Mouse (Mus musculus) common myeloid progenitor, adult 5-6 weeks (primary cell): ENCODE results near the gene Dusp1. TPM values are rescaled to one million over a fixed set of nuclear protein-coding genes. Genes with fewer than 3 reads are reported as not detected.
A peak's percentile ranks its signal among the peaks of the same experiment; 100 is the strongest.

Experiments used
- ATAC-seq: replicated peaks from 2 replicates; pipeline ENCODE4 v1.8.0; 2016; ENCODE audit warnings: low read depth, mild to moderate bottlenecking, moderate TSS enrichment, inconsistent platforms; ENCODE audit not compliant: poor library complexity, severe bottlenecking
- total RNA-seq: library from RNA; stranded (forward); fragments of 200-1000, 187-1606 nt; gene quantifications from 2 replicates; pipeline ENCODE4 v1.2.3, GENCODE M21; 2017

Gene Dusp1
- total RNA-seq, 1 experiment from 2014 or later, result 84.6 TPM

DNA sequence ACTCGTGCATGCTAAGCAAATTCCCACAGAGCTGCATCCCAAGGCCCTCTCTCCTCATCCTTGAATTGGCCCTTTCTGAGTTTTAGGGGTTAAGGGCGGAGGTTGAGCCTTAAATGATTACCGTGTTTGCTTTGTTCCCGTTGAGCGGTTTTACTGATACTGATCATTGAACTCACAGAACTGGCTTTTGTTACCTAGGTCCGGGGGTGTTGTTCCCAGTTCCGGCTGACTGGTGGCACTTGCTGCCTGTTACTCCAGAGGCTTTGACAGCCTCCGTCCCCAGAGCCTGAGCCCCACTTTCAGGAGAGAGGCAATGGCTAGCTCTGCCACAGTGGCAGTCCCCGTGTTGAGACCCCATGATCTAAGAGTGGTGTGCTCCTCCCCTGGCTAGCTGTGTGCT is 2.5 kb upstream of the Dusp1 start:
- no peak for ATAC-seq

DNA sequence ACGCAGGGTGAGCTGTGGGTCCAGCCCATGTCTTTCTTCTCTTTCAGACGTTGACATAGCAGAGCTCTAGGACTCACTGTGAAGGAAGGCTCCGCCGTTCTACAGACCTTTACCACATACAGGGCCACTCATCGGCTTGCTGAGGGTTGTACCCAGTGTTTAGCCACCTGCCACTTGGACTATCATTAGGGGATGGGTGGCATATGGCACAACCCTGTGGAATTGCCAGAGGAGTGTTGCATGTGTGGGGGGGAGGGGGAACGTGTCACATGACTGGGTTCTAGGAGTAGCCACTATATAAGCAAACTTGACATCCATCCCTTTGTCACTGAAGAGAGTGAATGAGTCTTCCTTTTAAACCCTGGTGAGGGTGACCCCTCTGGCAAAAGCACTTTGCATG is 1.5 kb upstream of the Dusp1 start:
- no peak for ATAC-seq

DNA sequence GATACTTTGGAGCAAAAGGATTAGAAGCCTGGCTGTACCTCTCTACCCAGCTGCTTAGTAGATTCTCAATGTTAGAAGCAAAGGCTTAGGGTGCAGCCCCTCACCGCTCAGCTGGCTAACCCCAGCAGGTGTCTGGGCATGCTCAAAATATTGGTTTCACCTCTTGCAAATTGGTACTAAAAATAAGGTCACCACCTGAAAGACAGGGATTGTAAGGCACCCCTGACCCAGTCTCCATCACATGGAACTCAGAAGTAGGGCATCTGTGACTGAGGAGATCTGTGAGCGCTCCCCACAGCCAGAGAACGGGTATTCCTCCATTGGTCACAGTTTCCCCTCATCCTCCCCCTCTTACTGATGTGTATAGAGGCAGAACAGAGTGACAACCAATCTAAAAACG is 364 bp upstream of the Dusp1 start:
- no peak for ATAC-seq

DNA sequence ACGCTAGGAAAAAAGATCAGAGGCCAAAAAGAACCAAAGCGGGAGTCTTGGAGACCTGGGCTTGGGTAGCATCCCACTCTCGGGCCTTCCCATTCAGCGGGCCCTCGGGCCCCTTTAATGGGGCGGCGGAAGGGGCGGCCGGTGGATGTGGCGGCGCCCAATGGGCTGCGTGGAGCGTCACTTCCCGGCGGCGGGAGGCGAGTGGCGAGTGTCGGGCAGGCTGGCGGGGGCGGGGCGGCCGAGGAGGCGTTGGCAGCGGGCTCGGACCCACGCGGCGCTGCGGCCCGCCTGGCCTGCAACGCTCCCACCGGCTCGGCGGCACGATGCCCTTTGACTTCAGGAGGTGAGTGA is 663 bp downstream of the Dusp1 start, which contains the start of gene Ergic1:
TSS of gene Ergic1 (plus strand) at position 200 of the 351 bp plus-strand sequence.
- ATAC-seq, result peak; percentile 93

DNA sequence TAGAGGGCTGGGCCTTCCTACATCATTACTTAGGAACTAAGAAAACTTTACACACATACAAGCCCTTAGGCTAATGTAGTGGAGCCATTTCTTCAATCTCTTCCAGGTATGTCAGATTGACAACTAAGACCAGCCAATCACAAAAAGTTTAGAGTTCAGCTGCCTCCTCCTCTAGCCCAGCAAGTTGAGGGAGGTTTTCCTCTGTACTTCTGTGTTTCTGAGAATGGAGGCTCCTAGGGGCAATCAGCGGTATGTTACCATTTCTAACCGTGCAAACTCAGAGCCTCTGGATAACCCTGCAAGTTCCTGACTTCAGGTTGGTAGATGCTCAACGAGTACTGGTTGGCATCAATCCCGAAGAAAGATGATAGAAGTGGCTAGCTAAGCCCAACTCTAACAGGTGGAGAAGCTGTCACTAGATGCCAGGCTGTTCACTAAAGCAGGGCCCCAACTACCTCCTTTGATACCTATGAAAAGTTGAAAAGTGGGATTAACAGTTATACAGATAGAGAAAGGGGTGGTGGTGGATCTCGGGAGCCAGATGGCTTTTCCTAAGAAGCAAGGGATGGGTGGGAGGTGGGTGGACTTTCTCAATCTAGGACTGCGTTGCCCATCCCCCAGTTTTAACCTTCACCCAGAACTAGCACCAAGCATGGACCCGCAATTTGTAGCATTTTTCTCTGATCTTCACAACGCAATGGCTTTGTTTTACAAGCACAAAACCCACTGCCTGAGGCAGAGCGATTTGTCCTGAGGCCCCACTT is 1.2 kb downstream of the Dusp1 start:
- ATAC-seq, result peak; percentile 33

DNA sequence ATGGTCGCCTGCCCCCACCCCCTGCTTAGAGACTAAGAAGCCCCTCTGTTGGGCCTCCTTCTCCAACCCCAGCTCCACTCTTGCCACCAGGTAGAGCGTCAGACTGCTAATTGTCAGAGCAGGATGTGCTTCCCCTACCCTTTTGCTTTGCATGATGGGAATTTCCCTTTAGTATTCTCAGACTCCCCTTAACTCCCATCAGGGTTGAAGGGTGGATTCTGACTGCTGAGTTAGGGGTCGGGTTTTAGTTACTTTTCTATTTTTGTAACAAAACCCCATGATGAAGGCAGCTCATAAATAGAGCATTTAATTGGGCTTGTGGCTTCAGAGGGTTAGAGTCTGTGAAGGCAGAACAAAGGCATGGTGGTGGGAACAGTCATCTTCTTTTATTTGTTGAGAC is 8.9 kb downstream of the Dusp1 start:
- no peak for ATAC-seq

DNA sequence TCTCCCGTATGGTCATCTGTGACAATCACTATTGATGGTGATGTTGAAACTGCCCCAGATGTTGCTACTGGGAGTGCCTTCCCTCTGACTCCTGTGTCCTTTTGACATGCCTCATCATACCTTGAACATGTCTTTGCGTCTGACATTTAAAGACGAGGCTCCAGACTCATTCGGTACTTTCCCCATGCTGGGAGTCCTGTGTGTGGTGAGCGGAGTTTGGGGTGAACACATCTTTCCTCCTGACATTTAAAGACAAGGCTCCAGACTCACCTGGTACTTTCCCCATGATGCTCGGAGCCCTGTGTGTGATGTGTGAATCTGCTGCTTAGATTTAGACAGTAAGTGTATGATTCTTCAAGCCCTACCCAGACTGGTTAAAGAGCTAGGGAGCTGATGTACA is 10.8 kb downstream of the Dusp1 start:
- no peak for ATAC-seq

DNA sequence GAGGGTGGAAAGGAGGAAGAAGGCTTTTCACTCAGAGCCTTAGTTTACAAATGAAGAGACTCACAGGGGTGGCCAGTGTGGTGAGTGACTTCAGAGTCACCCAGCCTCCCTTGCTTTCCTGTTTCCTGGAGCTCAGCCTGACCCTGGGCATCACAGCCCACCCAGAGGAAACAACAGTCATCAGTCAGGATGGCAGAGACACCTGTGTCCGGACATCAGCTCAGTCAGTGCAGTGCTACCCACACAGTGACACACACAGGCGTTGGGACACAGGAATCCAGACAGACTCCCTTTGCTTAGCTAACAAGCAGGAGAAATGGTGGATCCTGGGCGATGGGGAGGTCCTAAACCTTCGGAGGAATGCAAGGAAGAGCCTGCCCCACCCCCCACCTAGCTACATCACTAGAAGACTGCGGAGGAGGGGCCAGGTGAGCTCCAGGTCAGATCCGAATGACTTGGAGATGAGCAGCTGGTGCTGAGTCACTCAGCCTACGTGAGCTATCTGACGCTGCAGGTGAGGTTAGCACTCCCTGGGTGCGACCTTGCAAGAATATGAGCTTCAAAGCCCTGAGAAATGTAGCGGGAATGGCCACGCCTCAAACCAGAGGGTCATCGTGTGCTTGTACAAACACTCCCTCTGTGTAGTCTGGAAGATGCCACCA is 12.6 kb downstream of the Dusp1 start:
- ATAC-seq, result no peak

DNA sequence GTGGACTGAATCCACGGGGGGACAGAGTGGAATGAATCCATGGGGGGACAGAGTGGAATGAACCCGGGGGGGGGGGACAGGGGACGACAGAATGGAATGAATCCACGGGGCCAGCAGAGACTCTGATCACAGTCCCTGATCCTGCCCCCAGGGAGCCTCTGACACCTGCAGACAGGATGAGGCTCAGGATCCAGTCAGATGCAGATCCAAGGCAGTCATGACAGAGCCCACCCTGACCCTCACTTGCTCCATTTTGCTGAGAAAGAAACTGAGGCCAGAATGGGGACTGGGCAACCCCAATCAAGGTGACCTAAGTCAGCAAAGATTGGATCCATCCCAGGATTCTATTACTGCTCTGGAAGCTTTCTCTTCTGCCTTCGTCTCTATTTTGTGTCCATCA is 13.4 kb downstream of the Dusp1 start:
- ATAC-seq, result no peak

DNA sequence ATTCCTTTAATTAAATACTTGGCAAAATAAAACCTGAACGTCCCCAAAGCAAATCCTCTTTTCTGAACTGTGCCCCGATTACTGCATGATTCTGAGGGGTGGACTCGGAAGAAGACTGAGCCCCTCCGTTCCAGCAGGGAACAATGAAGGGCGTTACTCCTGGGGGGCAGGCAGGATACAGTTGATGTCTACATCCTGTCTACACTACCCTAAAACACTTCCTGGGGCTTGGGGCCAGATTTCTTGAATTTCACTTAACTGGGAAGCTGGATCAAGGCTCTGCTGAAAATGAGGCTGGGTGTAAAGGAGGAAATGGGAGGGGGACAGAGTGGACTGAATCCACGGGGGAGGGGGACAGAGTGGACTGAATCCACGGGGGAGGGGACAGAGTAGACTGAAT is 14.2 kb downstream of the Dusp1 start:
- no peak for ATAC-seq

DNA sequence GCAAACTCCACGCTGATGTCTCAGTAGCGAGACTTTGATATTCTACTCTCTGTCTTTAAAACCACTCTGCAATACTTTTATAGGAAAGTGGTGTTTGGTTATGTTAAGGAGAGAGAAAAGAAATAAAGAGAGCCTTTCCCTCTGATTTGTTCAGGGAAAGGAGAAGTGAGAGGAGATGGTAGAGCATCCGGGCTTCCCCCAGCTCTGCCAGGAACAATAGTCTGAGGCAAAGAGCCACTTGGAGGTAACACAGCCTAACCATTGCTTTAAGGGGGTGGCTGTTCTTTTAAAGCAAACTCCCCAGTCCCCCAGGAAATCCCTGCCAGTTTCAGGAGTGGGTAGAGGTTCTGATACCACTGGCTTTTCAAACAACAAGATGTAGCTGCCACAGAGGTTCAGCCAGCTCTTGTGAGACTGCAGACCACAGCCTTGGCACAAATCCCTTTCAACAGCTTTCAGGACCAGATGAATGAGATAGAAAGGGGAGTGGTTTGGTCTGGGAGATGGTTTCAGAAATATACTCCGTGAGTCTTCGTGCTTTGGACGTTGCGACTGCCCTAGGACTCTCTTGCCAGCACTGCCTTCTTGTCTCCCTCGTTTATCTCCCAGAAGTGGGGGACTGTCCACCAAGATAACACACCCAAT is 17.5 kb downstream of the Dusp1 start:
- peak; percentile 55 for ATAC-seq

DNA sequence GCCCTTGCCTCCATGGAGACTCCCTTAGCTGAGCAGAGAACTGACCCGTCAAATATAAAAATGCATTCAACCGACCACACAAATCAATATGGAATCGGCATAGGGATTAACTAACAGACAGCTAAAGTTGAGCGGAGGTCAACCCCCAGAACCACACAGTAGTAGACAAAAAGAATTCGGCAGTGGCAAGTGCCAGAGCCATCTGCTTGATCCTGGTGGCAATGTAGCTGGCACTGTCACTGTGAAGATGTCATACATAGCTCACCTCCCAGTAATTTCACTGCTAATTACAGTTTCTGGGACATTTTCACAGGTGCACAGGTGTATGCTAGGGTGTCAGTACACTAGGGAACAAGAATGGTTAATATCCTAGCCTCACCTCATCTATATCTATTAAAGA is 21.8 kb downstream of the Dusp1 start:
- no peak for ATAC-seq

DNA sequence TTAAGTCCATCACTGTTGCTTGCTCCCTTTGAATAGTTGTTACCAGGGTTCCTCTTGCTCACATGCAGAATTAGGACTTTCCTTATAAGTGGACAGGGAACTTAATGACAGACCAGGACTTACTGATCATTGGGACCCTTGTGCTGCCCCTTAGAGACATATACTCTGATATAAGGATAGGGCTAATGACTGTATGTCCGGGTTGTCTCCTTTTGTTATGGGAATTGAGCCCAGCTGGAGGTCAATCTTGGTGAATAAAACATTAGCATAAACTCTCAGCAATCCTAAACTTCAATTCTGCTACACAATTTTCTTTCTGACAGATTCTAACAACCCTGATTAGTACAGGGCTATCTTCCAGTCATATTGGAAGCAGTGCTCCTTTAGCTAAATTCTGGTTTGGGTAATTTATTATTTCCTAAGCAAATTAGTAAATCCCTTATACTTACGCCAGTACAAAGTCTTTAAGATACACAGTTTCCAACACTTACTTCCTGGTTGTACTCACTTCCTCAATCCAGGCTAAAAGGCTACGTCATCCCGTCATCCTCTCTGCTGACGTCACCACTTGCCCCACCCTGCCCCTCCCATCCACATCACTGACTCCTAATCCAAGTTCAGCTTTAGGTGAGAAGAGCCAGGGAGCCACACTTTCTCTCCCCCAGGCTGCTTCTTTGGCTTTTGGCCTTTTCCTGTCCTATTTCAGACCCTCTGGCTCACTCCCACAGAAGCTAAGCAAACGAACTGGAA is 24.0 kb downstream of the Dusp1 start:
- ATAC-seq, result peak; percentile 77

DNA sequence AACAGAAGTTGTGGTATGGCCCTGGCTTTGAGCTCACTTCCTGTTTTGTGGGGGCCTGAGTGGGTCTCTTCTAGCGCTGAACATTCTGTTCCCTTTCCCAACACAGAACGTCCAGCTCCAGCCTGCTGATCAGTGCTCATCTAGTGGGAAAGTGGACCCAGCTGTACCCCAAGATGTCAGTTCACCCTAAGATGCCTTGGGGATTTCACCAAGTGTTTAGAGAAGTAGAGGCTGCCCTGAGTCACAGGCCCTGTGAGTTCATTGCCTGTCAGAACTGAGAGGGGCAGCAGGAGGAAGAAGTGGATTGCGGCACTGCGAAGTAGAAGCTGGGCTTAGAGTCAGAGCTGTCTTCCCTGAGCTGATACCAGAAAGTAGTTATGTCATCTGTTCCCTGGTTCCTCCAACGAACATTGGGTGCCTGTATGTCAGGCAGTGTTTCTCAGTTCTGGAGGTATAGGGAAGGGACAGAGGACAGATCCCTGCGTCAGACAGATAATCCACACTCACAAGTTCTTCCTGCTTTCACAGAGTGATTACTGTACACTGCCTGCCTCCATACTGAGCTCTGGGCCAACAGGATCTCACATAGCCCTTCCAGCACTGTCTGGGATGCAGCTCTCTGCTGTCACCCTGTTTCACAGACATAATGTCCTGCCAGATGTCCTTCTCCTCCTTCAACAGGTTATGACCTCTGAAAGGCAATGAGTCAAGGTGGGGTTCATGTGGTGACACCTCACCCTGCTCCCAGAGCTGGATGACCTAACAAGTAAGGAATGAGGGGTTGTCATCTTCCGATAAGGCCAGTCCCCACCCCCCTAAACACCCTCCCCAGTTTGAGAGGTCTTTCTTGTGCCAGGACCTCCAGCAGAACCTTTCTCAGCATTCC is 26.4 kb downstream of the Dusp1 start:
- ATAC-seq, result peak; percentile 31

DNA sequence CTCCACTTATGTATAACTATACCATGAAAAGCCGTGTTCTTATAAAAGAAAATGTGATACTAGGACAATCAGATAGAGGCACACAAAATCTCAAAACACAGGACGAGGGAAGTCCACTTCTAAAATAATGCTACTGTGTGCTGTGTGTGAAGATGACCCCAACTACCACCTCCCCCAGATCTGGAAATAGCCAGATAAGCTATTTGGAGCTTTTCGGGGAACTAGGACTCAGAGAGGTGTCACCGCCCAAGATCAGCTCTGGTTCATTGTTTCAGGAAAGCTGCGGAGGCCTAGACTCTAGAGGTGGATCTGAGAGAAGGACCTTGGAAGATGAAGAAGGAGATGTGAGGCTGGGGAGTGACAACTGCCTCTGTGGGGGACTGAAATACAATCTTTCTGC is 27.2 kb downstream of the Dusp1 start:
- no peak for ATAC-seq

DNA sequence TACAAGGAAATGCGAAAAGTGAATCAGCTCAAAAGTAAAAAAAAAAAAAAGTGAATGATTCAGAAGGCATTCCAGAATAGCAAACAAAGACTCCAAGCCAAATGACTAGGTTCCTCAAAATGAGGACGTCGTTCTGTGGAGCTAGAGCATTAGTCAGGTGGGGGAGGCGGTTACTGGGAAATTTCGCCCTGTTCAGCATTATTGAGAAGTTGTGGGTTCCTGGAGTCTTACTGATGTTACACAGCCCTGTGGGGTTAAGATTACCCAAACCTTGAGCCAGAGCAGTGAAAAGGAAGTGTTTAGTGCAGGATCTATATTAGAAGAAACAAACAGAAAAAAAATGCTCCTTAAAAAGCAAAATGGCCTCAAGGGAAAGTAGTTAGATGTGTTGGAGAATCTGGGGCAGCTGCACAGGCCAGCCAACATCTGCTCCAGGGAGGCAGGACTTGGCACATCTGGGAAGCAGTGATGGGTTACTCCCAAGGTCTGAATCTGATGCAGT is 28.0 kb downstream of the Dusp1 start:
- ATAC-seq, result peak; percentile 52

DNA sequence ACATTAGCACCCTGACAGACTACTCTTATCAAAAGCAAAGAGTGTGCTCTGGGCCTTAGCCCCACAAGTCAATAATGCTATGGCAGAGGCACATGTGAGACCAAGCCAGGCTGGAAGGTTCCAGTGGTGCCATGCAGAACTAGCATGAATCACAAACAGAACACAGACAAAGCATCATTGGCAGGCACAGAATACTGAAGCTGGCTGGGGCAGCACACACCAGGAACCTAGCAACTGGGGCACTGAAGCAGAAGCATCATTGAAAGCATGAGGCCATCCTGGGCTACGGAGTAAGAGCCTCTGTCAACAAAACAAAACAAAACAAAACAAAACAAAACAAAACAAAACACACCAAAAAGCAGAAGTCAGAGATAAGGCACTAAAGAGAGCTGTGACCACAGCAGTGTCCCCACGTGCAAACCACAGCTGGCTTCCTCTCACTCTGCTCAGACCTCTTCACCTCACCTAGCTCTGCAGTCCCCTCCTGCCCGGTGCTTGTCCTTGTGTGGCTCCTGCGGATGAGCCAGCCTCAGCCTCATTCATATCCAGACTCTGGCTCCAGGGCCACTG is 29.4 kb downstream of the Dusp1 start:
- ATAC-seq, result peak; percentile 66

DNA sequence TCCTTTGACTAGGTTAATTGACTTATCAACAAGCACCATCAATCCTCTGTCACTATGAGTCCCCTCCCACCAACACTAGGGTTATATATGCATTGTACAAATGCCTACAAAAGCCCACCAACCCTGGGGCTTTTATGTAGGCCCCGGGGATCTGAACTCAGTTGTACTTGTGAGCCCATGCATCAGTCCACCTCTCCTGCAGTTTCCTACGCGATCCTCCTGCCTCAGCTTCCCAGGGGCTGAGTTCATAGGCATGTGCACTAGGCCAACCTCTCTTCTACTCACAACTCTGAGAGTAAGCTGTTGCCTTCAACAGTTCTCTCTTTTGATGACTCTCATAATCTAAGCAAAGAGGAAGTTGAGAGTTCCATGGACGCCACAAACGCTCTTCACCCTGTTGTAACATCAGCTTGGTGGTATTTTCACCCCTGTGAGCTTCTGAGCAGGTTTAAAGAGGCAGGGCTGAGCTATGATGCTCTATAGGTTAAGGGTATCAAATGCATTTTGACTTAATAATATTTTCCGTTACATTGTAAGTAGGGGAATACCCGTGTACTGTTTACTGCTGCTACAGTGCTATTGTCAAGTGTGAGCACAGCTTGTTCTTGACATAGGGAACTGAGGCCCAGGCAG is 30.4 kb downstream of the Dusp1 start:
- ATAC-seq, result peak; percentile 30

DNA sequence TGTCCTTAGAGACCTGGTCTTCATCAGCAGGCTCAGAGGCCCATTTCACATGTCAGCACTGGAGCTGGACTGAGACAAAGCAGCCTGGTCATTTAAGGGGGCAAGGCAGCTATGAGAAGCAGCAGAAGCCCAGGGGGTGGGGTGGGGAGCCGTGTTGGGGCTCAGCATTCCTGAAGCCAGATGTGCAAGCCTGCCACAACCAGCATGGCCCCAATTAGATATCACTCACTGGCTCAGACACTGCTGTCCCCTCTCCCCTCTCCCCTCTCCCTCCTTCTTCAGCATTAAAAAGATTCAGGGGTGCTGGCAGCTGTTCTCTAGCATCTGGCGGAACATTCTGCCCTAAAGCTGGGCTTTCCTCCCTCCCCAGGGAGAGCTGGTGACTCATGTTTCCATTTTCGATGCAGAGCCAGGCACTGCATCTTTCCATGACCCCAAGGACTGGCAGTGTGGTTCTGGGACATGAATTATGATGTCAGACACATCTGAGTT is 31.3 kb downstream of the Dusp1 start:
- no peak for ATAC-seq
